Mouse (Mus musculus) gastrocnemius, adult 18-20 months (tissue): ENCODE measurements at regions not wholly inside any gene's neighbourhood (a gene's known extent, or its start where the extent isn't known, plus 50 kb on each side); places are given as distances from the start of the nearest gene placed in this dataset.

Experiments used
- DNase-seq: peaks from one replicate; pipeline ENCODE4 v3.0.0; 2021; ENCODE audit warnings: low spot score

DNA sequence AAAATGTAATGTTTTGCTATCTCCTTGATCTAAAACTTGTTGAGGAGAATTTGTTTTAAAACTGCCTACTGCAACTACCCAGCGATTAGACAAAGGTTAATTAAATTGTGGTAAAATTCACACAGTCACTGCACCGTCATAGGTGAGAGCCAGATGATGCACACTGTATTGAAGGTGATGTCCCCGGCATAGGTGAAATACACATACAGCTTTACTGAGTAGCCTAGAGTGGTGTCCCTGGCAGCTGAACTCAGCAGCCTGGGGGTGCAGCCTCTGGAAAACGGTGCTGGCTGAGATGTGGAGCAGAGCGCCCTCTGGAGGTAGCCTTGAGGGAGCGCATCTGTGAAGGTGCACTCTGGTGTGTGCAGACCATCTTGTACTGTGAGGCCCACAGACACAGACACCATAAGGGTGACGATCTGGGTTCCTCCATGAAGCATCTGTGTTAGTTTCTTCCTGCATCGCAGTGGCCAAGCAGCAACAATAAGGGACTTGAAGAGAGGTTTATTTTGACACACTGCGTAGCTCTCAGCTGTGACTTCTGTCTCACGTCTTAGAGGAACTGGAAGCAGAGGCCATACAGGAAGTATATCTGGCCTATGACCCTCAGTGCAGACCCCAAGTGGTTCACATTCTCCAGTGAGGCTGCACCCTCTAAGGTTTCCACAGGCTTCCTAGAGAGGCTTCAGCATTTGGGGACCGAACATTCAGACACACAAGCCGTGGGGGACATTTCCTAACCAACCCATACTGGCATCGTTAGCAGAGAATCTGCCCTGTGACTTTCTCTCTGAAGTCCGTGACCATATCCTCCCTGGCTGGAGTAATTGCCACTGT is 68.6 kb upstream of the 1700021F07Rik start:
- DNase-seq = peak; percentile 36

DNA sequence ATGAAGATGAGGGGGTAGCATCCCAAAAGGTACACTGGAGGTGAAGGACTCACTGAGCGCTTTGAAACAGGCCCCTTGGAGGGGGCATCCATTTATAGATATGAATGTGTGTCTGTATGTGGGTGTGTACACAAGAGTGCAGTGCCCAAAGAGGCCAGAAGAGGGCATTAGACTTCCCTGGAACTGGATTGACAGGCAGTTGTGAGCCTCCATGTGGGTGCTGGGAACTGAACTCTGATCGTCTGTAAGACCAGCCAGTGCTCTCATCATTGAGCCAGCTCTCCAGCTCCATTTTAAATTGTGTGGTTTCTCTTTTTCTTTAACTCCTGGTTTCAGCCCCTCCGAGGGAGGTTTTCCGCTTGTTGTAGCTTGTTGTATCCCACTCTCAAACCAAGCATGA is 67.6 kb upstream of the 1700021F07Rik start:
- no peak for DNase-seq

DNA sequence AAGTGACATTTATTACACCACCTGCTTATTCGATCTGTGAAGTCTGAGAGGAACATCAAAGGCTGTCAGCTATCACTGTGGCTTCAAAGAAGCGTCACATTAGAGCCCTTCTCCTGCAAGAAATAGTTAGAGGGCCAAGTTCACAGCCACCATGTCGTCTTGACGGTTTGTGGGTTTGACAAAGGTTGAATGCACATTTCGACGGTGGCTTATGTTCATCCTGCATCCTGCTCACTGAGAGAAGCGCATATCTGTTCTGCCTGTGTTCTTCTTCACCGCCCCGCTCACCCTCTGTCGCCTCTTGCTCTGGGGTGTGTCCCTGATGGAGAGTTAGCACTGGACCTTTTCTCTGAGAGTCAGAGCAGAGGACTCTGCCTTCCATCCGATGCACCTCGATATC is 67.2 kb upstream of the 1700021F07Rik start:
- DNase-seq = no peak

DNA sequence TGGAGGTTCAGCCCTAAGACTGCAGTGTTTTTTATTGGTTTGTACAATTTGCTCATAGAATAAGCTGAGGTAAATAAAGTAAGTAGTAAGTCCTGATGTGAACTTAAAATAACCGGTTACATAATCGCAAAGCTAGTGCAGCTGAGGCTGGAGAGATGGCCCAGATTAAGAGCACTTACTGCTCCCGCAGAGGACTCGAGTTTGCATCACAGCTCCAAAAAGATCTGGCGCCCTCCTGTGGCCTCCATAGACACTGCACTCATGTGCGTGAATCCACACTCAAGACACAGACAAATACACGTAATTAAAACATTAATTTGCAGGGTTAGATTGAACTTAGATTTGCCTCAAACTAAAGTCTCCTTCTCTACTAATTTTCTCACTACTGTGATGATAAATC is 66.3 kb upstream of the 1700021F07Rik start:
- no peak for DNase-seq

DNA sequence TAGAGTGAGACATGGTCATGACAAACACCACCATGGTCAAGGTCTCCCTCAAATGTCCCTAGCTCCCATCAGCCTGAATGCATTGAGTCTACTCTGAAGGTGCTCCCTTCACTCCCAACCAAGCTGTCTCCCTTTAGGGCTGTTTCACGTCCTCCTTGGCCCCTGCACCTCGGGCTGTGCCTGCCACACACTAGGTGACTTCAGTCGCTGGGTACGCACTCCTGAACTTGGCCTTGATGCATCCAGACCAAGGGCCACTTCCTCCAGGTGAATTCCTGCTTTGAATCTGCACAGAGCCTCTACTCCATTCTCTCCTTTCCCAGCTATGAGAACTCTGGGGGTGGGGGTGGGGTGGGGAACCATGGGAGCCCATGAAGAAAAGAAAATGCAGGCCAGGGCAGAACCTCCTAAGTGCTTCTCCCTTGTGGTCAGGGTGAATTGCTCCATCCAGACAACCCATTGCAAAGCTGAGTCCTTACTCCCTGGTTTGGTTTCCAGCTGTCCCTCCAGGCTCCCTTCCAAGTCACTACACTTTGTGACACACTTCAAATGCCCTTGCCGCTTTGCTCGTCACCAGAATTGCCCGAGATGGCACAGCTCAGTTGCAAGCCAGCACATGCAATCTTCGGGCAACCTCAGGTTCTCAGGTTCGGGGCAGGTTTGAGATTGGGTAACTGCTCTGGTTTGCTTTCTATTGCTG is 65.3 kb upstream of the 1700021F07Rik start:
- DNase-seq = no peak

DNA sequence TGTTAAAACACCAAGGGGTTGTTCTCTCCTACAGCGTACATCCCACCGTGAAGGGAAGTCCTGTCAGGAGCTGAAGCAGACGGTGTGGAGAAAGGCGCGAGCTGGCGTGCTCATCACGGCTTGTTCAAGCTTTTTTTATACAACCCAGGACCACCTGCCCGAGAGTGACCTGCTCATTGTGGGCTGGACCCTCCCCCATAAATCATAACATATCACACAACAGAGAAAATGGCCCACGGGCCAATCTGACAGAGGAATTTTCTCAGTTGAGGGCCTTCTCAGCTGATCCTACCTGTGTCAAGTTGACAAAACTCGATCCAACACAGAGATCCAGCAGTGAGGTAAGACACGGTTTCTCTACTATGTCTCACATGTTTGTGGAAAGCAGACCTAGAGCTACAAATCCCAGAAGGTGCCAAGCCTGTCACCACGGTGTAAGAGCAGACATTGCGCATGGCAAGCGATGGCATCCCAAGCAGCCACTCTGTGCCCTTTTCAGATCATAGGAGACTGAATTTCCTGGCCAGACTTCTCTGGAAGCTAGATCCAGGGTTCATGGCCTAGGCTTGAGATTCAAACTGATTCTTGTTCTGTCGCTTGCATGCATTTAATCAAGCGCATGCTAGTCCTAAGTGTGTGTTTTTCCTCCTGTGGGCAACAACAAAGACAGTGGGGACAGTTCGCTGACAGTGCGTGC is 64.6 kb upstream of the 1700021F07Rik start:
- no peak for DNase-seq

DNA sequence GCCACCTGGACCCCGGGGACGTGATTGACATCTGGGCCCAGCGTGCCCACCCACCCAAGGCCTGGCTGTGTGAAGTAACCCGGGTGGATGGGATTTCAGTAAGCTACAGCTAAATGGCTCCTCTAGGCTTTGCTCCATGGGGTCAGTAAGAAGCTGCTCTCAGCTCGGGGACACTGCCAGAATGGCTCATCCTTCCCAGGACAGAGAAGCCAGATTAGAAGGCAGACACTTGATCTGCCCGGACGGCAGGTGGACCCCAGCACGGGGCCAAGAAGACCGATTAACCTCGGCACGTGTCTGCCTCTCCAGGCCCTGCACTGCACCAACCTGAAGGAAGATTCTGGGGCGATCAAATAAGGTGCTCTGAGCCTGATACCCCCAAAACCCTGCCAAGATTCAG is 63.5 kb upstream of the 1700021F07Rik start:
- no peak for DNase-seq

DNA sequence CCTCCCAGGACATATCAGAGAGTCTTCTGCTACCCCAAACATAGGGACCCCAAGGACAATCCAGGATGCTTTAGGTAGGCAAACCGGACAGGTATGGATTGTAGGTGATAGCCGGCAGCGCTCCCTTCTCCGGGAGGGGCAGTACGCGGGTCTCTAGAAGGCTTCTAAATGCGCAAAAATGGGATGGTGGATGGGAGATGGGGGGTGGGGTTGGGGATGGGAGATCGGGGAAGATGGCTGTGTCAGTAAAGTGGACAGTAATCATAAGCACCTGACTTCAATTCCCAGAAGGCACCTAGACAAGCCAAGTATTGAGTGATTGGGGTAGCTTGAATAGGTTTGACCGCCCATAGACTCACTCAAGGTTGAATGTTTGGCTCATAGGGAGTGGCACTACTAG is 59.1 kb upstream of the 1700021F07Rik start:
- DNase-seq = no peak

DNA sequence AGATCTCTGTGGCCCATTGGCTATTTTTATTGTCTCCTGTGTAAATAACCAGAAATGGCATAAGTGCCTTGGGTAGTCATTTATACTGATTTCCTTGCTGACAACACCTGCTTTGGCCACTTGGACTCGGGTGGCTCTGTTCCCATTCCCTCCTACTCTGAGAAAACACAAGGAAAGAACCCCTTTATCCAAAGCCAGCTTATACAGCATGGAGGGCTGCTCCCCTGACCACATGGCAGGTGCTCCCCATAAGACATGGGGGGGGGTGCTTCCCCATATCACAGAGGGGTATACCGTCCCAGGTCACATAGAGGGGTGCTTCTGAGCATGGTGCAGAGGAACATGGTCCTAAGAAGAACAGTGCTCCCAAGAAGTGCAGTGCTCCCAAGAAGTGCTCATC is 57.8 kb upstream of the 1700021F07Rik start:
- no peak for DNase-seq

DNA sequence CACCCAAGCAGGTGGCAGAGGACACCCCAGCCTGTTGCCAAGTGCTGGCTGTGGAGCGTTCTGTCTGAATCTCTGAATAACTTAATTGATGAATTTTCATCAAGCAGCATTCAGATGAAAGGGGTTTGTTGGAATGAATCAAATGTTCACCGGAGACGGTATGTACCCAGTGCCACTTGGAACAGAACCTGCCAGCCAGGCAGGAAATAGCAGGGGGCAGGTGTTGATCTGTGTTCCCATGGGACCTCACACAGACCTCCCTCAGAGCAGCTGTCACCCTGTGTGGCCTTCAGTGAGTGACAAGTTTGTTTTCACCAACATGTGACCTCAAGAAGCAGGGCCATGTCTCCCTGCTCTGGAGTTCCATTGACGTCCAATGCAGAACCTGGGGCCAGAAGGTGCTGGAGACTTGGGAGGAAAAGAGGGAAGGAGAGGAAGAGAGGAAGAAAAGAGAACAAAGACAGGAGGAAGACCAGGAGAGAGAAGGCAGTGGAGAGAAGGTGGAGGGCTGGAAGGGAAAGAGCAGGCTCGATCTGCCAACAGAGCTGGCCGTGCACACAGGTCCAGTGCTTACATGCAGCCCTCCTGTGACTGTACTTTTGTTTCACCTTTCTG is 57.3 kb upstream of the 1700021F07Rik start:
- DNase-seq = no peak

DNA sequence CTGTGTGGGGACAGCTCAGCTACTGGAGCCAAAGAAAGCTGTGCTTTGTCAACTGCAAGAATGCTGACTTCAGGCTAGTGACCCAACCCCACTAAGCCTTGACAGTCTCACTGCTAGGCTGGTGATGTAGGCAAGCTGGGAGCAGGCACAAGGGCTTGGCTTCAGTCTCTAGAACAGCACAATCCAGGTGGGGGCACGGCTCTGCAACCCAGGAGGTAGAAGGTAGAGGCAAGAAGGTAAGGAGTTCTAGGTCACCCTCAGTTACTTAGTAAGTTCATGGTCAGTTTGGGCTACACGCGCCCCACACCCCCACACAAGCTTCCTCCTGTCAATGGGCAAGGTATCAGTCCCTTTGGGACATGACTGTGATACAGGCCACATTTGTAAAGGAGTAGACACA is 54.2 kb upstream of the 1700021F07Rik start:
- DNase-seq = no peak

DNA sequence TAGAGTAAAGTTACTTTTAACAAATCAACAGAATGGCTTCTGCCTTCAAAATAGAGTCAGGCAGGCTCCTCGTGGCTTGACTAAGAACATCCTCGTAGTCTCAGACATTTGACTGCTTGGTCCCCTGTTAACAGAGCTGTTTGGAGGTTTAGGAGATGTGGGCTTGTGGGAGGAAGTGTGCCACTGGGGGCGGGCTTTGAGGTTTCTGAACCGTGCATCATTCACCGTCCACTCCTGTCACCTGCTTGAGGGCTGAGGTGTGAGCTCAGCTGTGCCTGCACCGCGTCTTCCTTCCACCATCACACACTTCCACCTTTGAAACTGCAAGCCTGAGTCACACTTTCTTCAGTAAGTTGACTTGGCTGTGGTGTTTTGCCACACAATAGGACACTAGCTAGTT is 52.6 kb upstream of the 1700021F07Rik start:
- DNase-seq = no peak
